Mouse (Mus musculus) liver, adult 2 months (tissue): ENCODE measurements around the gene Apbb2. TPM values are rescaled to one million over a fixed set of nuclear protein-coding genes. Genes with fewer than 3 reads are reported as not detected.

Experiments used
- DNase-seq: peaks from one replicate; pipeline ENCODE4 v3.0.0-alpha.2; 2011; ENCODE audit warnings: low read depth, low spot score; ENCODE audit errors: extremely low read depth
- H3K27ac ChIP-seq: fragments of 200-500 bp; replicated peaks from 2 replicates; pipeline ENCODE4 v1.5.1; 2012; ENCODE audit warnings: low read depth, mild to moderate bottlenecking, control low read depth, inconsistent platforms, low read length; ENCODE audit not compliant: insufficient read depth
- H3K27me3 ChIP-seq: fragments of 200-500 bp; 2 replicates; pipeline ENCODE4 v1.6.1; 2012; ENCODE audit warnings: mild to moderate bottlenecking, moderate library complexity, low read length, inconsistent platforms; ENCODE audit not compliant: control insufficient read depth, insufficient read depth
- H3K36me3 ChIP-seq: fragments of 200-500 bp; 2 replicates; pipeline ENCODE4 v1.6.1; 2012; ENCODE audit warnings: low read length, inconsistent platforms; ENCODE audit not compliant: control insufficient read depth, insufficient read depth
- H3K4me1 ChIP-seq: fragments of 200-500 bp; 2 replicates; pipeline ENCODE4 v1.6.1; 2011; ENCODE audit warnings: low read length; ENCODE audit not compliant: control insufficient read depth, insufficient read depth
- H3K4me3 ChIP-seq: fragments of 200-500 bp; 2 replicates; pipeline ENCODE4 v1.5.1; 2011; ENCODE audit warnings: low read depth, mild to moderate bottlenecking, control low read depth, low read length, moderate library complexity; ENCODE audit not compliant: insufficient read depth
- H3K79me2 ChIP-seq: fragments of 200-500 bp; 2 replicates; pipeline ENCODE4 v1.6.1; 2012; ENCODE audit warnings: inconsistent platforms, mild to moderate bottlenecking, low read length, moderate library complexity; ENCODE audit not compliant: control insufficient read depth, insufficient read depth
- H3K9ac ChIP-seq: fragments of 200-500 bp; 2 replicates; pipeline ENCODE4 v1.6.1; 2012; ENCODE audit warnings: low read depth, mild to moderate bottlenecking, control low read depth, inconsistent platforms, low read length
- CTCF ChIP-seq: fragments of 200-500 bp; IDR thresholded peaks from 2 replicates; pipeline ENCODE4 v1.5.1; 2011; ENCODE audit warnings: low read depth, low read length, control low read depth
- POLR2A ChIP-seq: fragments of 200-500 bp; IDR thresholded peaks from 2 replicates; pipeline ENCODE4 v1.6.1; 2011; ENCODE audit warnings: low read length, control low read depth; ENCODE audit not compliant: insufficient read depth; ENCODE audit errors: extremely low read depth
- WGBS: fragments of 180-500 bp; shearing (Covaris S2); methylation state at CpG from one replicate; pipeline ENCODE4 v1.1.7; 2018; 5-methylcytosine and 5-hydroxymethylcytosine counted together
- polyA plus RNA-seq: library from polyadenylated mRNA; depleted of rRNA; stranded (reverse); fragments of >200 nt; gene quantifications from 2 replicates; pipeline ENCODE4 v1.2.3, GENCODE M21; 2012
- total RNA-seq: library from RNA; depleted of rRNA; stranded (reverse); fragments of >200 nt; gene quantifications from 2 replicates; pipeline ENCODE4 v1.2.3, GENCODE M21; 2014

Gene Apbb2
- total and polyA plus RNA-seq, 2 experiments: 1.4 to 5.3 TPM

DNA sequence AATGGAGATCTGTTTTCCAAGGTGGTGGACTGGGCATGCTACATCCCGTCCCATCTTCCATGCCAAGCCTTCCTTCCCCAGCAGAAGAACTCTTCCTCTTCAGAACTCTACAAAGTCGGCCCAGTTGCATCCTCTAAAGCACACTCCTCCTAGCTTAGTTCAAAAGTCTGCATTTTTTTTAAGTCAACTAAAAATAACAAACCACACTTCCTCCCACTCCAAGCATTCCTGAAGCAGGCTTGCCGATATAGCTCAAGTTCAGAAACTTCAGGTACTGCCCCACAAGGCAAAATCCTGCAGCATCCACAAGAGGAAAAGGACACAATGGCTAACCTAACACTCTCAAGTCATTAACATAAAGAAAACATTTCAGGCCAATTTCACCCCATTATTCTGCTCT, 4.9 kb downstream of the Apbb2 start:
- WGBS: 69% methylated on average over 3 of the region's 3 CpGs
- DNase-seq: no peak
- TF ChIP-seq POLR2A (no peak), CTCF (no peak)
- H3K9ac ChIP-seq: no peak overlapping the region
- H3K27ac ChIP-seq: no peak overlapping the region
- H3K27me3 ChIP-seq: no peaks in the 10 kb centered on the region
- H3K4me3 ChIP-seq: no peak overlapping the region
- H3K79me2 ChIP-seq: peaks cover 30% of the 10 kb centered on the region
- no peaks in the 10 kb centered on the region for H3K36me3 ChIP-seq
- peaks cover 24% of the 10 kb centered on the region for H3K4me1 ChIP-seq

DNA sequence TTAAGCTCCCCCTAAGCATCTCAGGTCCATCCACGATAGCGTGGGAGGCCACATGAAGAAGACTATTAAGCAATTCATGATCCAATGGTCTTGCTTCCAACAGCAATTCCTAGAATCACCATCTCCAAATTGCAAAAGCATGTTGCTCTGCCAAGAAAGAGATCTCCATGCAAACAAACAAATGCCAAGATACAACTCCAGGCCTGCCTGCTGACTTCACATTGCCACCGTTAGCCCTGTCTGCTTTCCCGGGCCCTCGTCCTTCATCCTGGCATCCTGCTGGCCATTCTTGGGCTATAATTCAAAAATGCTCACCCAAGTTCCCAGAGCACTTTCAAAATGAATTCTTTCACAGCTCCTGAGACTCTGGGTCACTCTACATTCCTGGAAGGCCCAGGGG, 5.6 kb downstream of the Apbb2 start:
- Histone ChIP-seq H3K27me3 (no peaks in the 10 kb centered on the region), H3K36me3 (no peaks in the 10 kb centered on the region), H3K4me1 (peaks cover 26% of the 10 kb centered on the region), H3K79me2 (peaks cover 35% of the 10 kb centered on the region), H3K4me3 (no peak overlapping the region), H3K27ac (no peak overlapping the region), H3K9ac (no peak overlapping the region)
- DNase-seq: peak; percentile 61
- 22% methylated on average over 5 of the region's 5 CpGs for WGBS
- TF ChIP-seq CTCF (no peak), POLR2A (no peak)

DNA sequence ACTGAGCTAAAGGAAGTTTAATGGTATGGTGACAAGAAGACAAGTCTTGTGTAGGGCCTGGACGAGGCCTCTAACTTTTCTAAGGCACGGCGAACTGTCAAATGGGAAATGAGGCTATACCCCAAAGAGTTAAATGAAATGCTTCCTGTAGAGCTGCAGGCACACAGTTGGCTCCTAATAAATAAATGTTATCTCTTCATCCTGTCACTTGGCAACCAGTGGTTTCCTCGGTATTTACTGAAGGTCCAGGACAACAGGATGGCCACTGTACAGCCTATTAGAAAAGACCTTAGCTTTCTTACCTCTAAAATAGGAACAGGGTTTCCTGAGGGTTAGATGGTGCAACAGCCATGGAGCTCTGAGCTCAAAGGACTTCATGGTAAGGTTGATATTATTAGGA, 6.7 kb downstream of the Apbb2 start:
- Histone ChIP-seq H3K36me3 (no peaks in the 10 kb centered on the region), H3K79me2 (peaks cover 39% of the 10 kb centered on the region), H3K27me3 (no peaks in the 10 kb centered on the region), H3K27ac (no peak overlapping the region), H3K4me1 (peaks cover 24% of the 10 kb centered on the region), H3K9ac (no peak overlapping the region), H3K4me3 (no peak overlapping the region)
- peak; percentile 31 for DNase-seq
- WGBS: 63% methylated on average over 4 of the region's 4 CpGs
- TF ChIP-seq POLR2A (no peak), CTCF (no peak)

DNA sequence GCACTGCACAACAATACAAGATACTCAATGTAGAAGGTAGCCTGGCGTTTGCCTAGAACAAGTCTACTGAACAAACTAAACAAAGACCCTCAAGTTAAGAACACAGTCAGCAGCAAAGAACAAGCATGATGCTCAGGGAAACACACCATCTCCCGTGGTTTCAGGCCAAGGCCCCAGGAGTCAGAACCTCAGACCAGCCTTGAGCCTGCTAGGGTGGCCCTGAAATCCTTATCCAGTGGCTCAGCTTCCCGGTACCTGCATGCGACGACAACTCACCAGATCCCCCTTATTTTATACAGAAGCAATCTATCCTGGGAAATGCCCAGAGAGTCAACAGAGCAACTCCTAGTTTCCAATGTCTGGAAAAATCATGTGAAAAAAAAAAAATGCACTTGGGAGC, 7.2 kb downstream of the Apbb2 start:
- WGBS: 88% methylated on average over 5 of the region's 5 CpGs
- Histone ChIP-seq H3K27ac (no peak overlapping the region), H3K36me3 (no peaks in the 10 kb centered on the region), H3K27me3 (no peaks in the 10 kb centered on the region), H3K79me2 (peaks cover 39% of the 10 kb centered on the region), H3K9ac (no peak overlapping the region), H3K4me3 (no peak overlapping the region), H3K4me1 (peaks cover 24% of the 10 kb centered on the region)
- DNase-seq: no peak
- TF ChIP-seq POLR2A (no peak), CTCF (no peak)

DNA sequence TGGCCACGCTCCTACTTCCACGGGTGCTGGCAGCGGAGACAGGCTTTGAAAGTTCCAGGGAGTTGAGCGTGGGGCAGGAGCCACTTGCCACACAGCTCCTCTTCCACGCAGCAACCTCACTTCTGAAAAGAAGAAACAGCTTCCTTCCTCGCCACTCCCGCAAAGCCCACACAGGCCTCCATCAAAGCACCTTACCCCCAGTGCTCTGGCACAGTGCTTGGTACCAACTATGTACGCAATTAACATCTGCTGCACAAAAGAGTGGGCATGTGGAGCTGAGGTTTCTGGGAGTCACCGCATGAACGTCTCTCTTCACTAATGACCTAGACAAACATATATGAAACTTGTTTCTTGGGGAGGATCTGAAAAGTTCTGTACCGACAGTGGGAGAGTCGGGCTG, 8.3 kb downstream of the Apbb2 start:
- Histone ChIP-seq H3K27me3 (no peaks in the 10 kb centered on the region), H3K36me3 (no peaks in the 10 kb centered on the region), H3K4me1 (peaks cover 22% of the 10 kb centered on the region), H3K4me3 (no peak overlapping the region), H3K27ac (peak overlapping the region; percentile 18; the same call in 1 of the 2 replicates), H3K9ac (no peak overlapping the region), H3K79me2 (peaks cover 39% of the 10 kb centered on the region)
- 84% methylated on average over 12 of the region's 12 CpGs for WGBS
- TF ChIP-seq POLR2A: no peak
- TF ChIP-seq CTCF: no peak
- DNase-seq: no peak

DNA sequence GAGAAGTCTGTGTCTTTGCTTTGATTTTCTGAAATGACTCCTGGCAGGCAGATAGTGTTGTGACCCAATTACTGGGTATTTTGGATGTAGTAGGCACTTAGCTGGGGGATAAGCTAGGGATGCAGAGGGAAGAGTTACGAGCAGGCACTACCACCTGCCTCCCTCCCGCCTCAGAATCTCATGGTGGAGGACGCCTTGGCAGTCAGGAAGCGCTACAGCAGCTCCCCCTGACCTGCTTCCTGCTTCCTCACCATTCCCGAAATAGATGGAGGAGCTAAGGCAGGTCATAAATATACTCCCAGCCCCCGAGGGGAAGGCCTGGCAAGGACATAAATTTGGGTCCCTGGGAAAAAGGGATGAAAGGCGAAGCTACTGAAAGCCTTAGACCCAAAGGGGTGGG, 9.3 kb downstream of the Apbb2 start:
- TF ChIP-seq POLR2A (no peak), CTCF (no peak)
- WGBS: 77% methylated on average over 7 of the region's 7 CpGs
- H3K27me3 ChIP-seq: no peaks in the 10 kb centered on the region
- peak overlapping the region; percentile 52 for H3K27ac ChIP-seq
- peaks cover 15% of the 10 kb centered on the region for H3K4me1 ChIP-seq
- H3K4me3 ChIP-seq: no peak overlapping the region
- no peaks in the 10 kb centered on the region for H3K36me3 ChIP-seq
- no peak overlapping the region for H3K9ac ChIP-seq
- peaks cover 41% of the 10 kb centered on the region for H3K79me2 ChIP-seq
- no peak for DNase-seq
